Mouse (Mus musculus) CH12.LX (cell line): ENCODE data around the gene Kif1a.

Experiments
- BHLHE40 ChIP-seq: IDR thresholded peaks from 2 replicates; pipeline ENCODE4 v1.6.1; 2011; ENCODE audit warnings: mild to moderate bottlenecking, low read depth, low read length, improper control_type of control experiment
- CHD2 ChIP-seq: IDR thresholded peaks from 2 replicates; pipeline ENCODE4 v1.6.1; 2011; ENCODE audit warnings: low read length, improper control_type of control experiment
- CTCF ChIP-seq, 2 experiments: IDR thresholded peaks in 1 of 2; conservative IDR thresholded peaks in 1 of 2; 2 replicates each; pipeline ENCODE4 v1.5.1; 2011 to 2012; ENCODE audit warnings: low read depth in 2 of 2, low read length in 2 of 2, improper control_type of control experiment in 1 of 2, inconsistent platforms in 1 of 2, mild to moderate bottlenecking in 1 of 2, moderate library complexity in 1 of 2
- EP300 ChIP-seq: IDR thresholded peaks from 2 replicates; pipeline ENCODE4 v1.6.1; 2011; ENCODE audit warnings: low read length, improper control_type of control experiment
- MAFK ChIP-seq: IDR thresholded peaks from 2 replicates; pipeline ENCODE4 v1.6.1; 2011; ENCODE audit warnings: low read length, improper control_type of control experiment; ENCODE audit not compliant: insufficient replicate concordance
- MEF2A ChIP-seq: IDR thresholded peaks from 2 replicates; pipeline ENCODE4 v1.6.1; 2014; ENCODE audit warnings: low read depth, mild to moderate bottlenecking, inconsistent platforms, low read length, improper control_type of control experiment, borderline replicate concordance
- USF1 ChIP-seq: IDR thresholded peaks from 2 replicates; pipeline ENCODE4 v1.6.1; 2014; ENCODE audit warnings: low read depth, mild to moderate bottlenecking, inconsistent platforms, low read length, improper control_type of control experiment

- TF ChIP-seq USF1 (no peak), CHD2 (no peak), CTCF (conservative IDR thresholded peaks at IDR 0.05 in 1 of 2, IDR thresholded peaks at IDR 0.05 in 1 of 2; ENCODE audit: low read depth in 2 of 2, low read length in 2 of 2) (no peak), EP300 (no peak), MEF2A (no peak), MAFK (no peak), BHLHE40 (no peak)
Measured at GRCm38 (mm10) chr1:93150907-93151661, 49.3 kb upstream of the Kif1a start.
